ENCODE assay signal across 7 mouse cellular contexts in genomic region chr3:94902747-94903146, GRCm38 (mm10). TPM values are rescaled to one million over a fixed set of nuclear protein-coding genes. Genes with fewer than 3 reads are reported as not detected.
A peak's percentile ranks its signal among the peaks of the same experiment; 100 is the strongest.
DNase-seq lines count a peak whose midpoint lies in the region; TF ChIP-seq lines count a peak whose summit lies in the region.

No protein-coding gene starts in this region.

- H3K4me3 ChIP-seq in lung, adult 2 months (replicated peaks; ENCODE audit: extremely low read depth, low read depth, low read length) = no peak overlapping the region

- H3K4me1 ChIP-seq in lung, adult 2 months (ENCODE audit: control insufficient read depth, insufficient read depth, low read length) = no peaks in the 10 kb centered on the region

- TF ChIP-seq POLR2A in lung, adult 2 months (IDR thresholded peaks at IDR 0.05; ENCODE audit: borderline replicate concordance, extremely low read depth, low read depth, low read length) = no peak

- WGBS in lung, adult 2 months = 21% methylated on average over 7 of the region's 7 CpGs

- peak; percentile 7; the same call in 1 of the 2 replicates for TF ChIP-seq CTCF in lung, adult 2 months (IDR thresholded peaks at IDR 0.05; ENCODE audit: insufficient read depth, low read length)

- DNase-seq in A20 (ENCODE audit: low read depth, low spot score) = peak; percentile 56
- peak; percentile 70 for DNase-seq in CD4-positive, CD25-positive, alpha-beta regulatory T cell, adult 2 months (ENCODE audit: low read depth, low spot score)
- DNase-seq in c-Kit-negative CD71-positive TER-119-positive erythroid progenitor cells, embryonic 14.5 days (ENCODE audit: low read depth, low spot score) = peak; percentile 22
- peak; percentile 64 for DNase-seq in gastrocnemius, postnatal 10 days
- DNase-seq in kidney, postnatal 14 days = peak; percentile 67
- DNase-seq in lung, adult 2 months = peak; percentile 55
- DNase-seq in retina, postnatal 7 days (ENCODE audit: low read depth, low spot score) = peak; percentile 46

RNA-seq across cellular contexts. Expression of gene Psmb4, which starts 16.0 kb away (rescaled TPM):
- 100 to 1,000 TPM; 240 to 255 TPM for total RNA-seq in gastrocnemius, postnatal 10 days (2021)
- polyA plus RNA-seq in lung, adult 2 months (2012; rRNA removed) = 175 and 210 TPM in 2 replicates

RNA-seq across cellular contexts. Expression of gene Selenbp1, which starts 30.1 kb away (rescaled TPM):
- total RNA-seq in gastrocnemius, postnatal 10 days (2021) = 1 to 10 TPM; 8.3 to 8.6 TPM
- 865 and 921 TPM in 2 replicates for polyA plus RNA-seq in lung, adult 2 months (2012; rRNA removed)

RNA-seq across cellular contexts. Expression of gene Rfx5, which starts 51.1 kb away (rescaled TPM):
- 10 to 100 TPM in 1 of 2 experiments, 1 to 10 TPM in 1; 7.6 to 11.5 TPM for total RNA-seq in gastrocnemius, postnatal 10 days (2021)
- polyA plus RNA-seq in lung, adult 2 months (2012; rRNA removed) = 10.5 and 14.6 TPM in 2 replicates
